Mouse (Mus musculus) kidney, postnatal 0 days (tissue): ENCODE data around the gene Madd. TPM values are rescaled to one million over a fixed set of nuclear protein-coding genes. Genes with fewer than 3 reads are reported as not detected.

ENCODE experiments used
- ATAC-seq: fragments of 200-750 bp; cut with Nextera tagmentation; replicated peaks from 2 replicates; pipeline ENCODE4 v1.8.0; 2017; ENCODE audit warnings: low read depth, moderate number of reproducible peaks, moderate TSS enrichment, moderate library complexity; ENCODE audit not compliant: low FRiP score
- DNase-seq: peaks from one replicate; pipeline ENCODE4 v3.0.0-alpha.2; 2016; ENCODE audit warnings: low spot score
- H3K27ac ChIP-seq: fragments of 300-500 bp; sonication (generic); 2 replicates; pipeline ENCODE4 v1.5.1; 2014; ENCODE audit warnings: mild to moderate bottlenecking
- H3K27me3 ChIP-seq: fragments of 300-500 bp; sonication (generic); 2 replicates; pipeline ENCODE4 v1.6.1; 2014; ENCODE audit warnings: low read length, mixed read lengths; ENCODE audit not compliant: insufficient read depth
- H3K36me3 ChIP-seq: fragments of 300-500 bp; sonication (generic); 2 replicates; pipeline ENCODE4 v1.6.1; 2014; ENCODE audit warnings: low read length, mixed read lengths; ENCODE audit not compliant: insufficient read depth
- H3K4me1 ChIP-seq: fragments of 300-500 bp; sonication (generic); replicated peaks from 2 replicates; pipeline ENCODE4 v1.6.1; 2014; ENCODE audit warnings: antibody characterized with exemption, low read length, mixed read lengths; ENCODE audit not compliant: insufficient read depth
- H3K4me2 ChIP-seq: fragments of 300-500 bp; sonication (generic); 2 replicates; pipeline ENCODE4 v1.6.1; 2014; ENCODE audit warnings: mild to moderate bottlenecking, low read length, moderate library complexity, mixed read lengths
- H3K4me3 ChIP-seq: fragments of 300-500 bp; sonication (generic); replicated peaks from 2 replicates; pipeline ENCODE4 v1.5.1; 2014; ENCODE audit warnings: low read depth, low read length
- H3K9ac ChIP-seq: fragments of 300-500 bp; sonication (generic); 2 replicates; pipeline ENCODE4 v1.6.1; 2014; ENCODE audit warnings: low read depth, low read length
- H3K9me3 ChIP-seq: fragments of 300-500 bp; sonication (generic); replicated peaks from 2 replicates; pipeline ENCODE4 v1.6.1; 2016; ENCODE audit warnings: low read length, inconsistent platforms, mixed read lengths
- CTCF ChIP-seq: IDR thresholded peaks from 2 replicates; pipeline ENCODE4 v1.5.1; 2016; ENCODE audit warnings: antibody characterized with exemption, low read depth, mild to moderate bottlenecking, moderate library complexity
- WGBS: fragments of 180-500 bp; shearing (Covaris S2); extraction: QIAGEN DNeasy Blood & Tissue Kit; methylation state at CpG from one replicate; pipeline ENCODE4 v1.1.7; 2014; 5-methylcytosine and 5-hydroxymethylcytosine counted together
- polyA plus RNA-seq: library from polyadenylated mRNA; unstranded; fragments of >200 nt; fragmentation: Nextera tagmentation; extraction: Ambion mirVana; gene quantifications from 2 replicates; pipeline ENCODE4 v1.2.1, GENCODE M21; 2015

Madd gene
- polyA plus RNA-seq, 1 experiment from 2014 or later = 4.2 TPM

DNA sequence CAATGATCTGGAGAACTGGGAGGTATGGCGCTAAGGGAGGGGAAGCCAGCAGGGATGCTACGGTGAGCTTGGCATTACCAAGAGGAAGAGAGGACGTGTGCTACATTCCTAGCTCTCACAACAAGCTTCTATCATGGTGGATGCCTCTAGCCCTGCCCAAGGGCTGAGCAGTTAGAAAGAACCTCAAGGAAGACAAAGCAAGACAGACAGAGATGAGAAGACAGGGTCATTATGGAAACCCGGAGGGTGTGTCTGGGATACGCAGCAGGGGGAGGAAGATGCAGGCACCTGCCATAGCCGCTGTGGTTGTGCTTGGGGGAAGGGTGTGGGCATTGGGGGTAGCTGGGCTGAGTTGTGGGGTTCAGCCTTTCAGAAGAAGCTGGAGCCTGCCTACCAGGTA lies 60.1 kb downstream of the Madd start:
- no peak overlapping the region for H3K4me2 ChIP-seq
- H3K36me3 ChIP-seq = no peaks in the 10 kb centered on the region
- no peak overlapping the region for H3K27ac ChIP-seq
- DNase-seq = no peak
- no peak overlapping the region for H3K4me3 ChIP-seq
- no peaks in the 10 kb centered on the region for H3K4me1 ChIP-seq
- no peak overlapping the region for H3K9ac ChIP-seq
- no peaks in the 10 kb centered on the region for H3K9me3 ChIP-seq
- ATAC-seq = no peak
- TF ChIP-seq CTCF = no peak
- H3K27me3 ChIP-seq = no peaks in the 10 kb centered on the region
- 78% methylated on average over 6 of the region's 6 CpGs for WGBS

DNA sequence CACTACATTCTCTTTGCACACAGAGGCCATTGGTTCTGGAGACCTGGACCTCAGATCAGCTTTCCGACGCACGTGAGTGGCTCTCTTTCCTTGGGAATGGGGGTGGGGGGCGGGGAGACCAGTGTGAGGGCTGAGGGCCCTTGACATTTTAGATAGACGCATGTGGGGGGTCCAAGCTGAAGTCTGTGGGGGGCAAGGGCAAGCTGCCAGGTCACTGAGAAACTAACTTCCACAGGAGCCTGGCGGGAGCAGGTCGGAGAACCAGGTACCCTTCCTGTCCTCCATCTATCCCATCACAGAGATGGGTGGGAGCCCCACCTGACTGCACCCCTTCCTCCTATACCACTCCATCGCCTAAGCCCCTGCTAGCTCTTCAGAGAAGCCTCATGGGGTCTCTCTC lies 62.1 kb downstream of the Madd start:
- no peaks in the 10 kb centered on the region for H3K36me3 ChIP-seq
- DNase-seq = no peak
- no peaks in the 10 kb centered on the region for H3K9me3 ChIP-seq
- no peak overlapping the region for H3K4me3 ChIP-seq
- 41% methylated on average over 7 of the region's 8 CpGs for whole genome bisulfite sequencing
- H3K27ac ChIP-seq = no peak overlapping the region
- no peak for ATAC-seq
- TF ChIP-seq CTCF = no peak
- H3K4me2 ChIP-seq = no peak overlapping the region
- no peak overlapping the region for H3K9ac ChIP-seq
- H3K27me3 ChIP-seq = no peaks in the 10 kb centered on the region
- no peaks in the 10 kb centered on the region for H3K4me1 ChIP-seq

DNA sequence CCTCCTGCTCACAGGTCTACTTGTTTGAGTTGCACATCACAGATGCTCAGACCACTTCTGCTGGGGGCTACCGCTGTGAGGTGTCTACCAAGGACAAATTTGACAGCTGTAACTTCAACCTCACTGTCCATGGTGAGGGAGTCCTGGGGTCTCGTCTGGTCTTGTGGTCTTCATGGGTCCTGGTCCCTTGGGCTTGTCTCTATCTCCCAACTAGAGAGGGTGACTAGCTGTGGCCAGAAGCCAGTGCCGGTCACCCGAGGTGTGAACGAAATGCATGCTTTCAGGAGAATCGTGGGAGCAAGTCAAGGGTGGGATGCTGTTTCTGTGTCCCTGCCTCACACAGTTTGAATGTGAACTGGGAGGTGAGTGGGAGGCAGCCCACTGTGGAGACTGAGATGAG lies 62.6 kb downstream of the Madd start:
- no peaks in the 10 kb centered on the region for H3K36me3 ChIP-seq
- no peak for TF ChIP-seq CTCF
- WGBS = 59% methylated on average over 6 of the region's 6 CpGs

DNA sequence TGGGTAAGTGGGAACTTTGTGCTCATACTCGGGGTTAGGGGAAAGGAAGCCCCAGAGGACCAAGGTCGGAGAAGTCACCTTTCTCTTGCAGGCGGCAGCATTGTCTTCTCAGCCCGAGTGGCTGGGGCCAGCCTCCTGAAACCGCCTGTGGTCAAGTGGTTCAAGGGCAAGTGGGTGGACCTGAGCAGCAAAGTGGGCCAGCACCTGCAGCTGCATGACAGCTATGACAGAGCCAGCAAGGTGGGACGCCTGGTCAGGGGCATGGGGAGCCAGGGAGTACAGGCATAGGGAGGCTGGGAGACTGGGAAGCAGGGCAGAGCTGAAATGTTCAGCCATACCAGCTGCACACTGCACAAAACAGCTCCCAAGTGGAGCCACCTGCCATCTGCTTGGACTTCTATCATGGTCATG lies 63.4 kb downstream of the Madd start:
- WGBS = 69% methylated on average over 6 of the region's 6 CpGs
- TF ChIP-seq CTCF = no peak

More for the DNA sequence above, 62.6 kb downstream of the Madd start:
- H3K4me3 ChIP-seq = no peak overlapping the region
- H3K27ac ChIP-seq = no peak overlapping the region
- no peaks in the 10 kb centered on the region for H3K9me3 ChIP-seq
- no peak for DNase-seq
- H3K4me1 ChIP-seq = no peaks in the 10 kb centered on the region
- no peak overlapping the region for H3K4me2 ChIP-seq
- no peak for ATAC-seq
- H3K27me3 ChIP-seq = no peaks in the 10 kb centered on the region
- H3K9ac ChIP-seq = no peak overlapping the region

DNA sequence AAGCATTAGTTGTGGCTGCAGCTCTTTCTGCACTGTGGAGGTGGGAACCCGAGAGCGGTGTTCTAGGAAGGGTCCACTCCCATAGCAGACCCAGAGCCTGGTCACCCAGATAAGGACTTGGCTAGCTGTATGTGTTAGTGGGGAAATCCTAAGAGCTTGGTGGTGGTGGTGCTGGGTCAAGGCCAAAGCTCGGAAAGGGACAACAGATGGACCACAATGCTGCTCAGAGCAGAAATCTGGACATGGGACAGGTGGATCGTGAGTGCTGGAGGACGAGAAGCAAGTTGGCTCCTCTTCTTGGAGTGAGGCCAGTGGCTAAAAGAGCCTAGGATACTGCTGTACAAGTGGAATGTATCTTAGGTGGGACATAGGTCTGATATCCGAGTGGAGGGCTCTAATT lies 64.1 kb downstream of the Madd start:
- Histone ChIP-seq H3K36me3 (no peaks in the 10 kb centered on the region), H3K4me3 (no peak overlapping the region), H3K9me3 (no peaks in the 10 kb centered on the region), H3K4me1 (peaks cover 7% of the 10 kb centered on the region), H3K4me2 (no peak overlapping the region), H3K27me3 (no peaks in the 10 kb centered on the region), H3K27ac (no peak overlapping the region), H3K9ac (no peak overlapping the region)
- WGBS = 85% methylated on average over 6 of the region's 6 CpGs
- no peak for ATAC-seq
- DNase-seq = no peak
- TF ChIP-seq CTCF = no peak

More for the DNA sequence above, 63.4 kb downstream of the Madd start:
- no peak overlapping the region for H3K4me3 ChIP-seq
- H3K27ac ChIP-seq = no peak overlapping the region
- no peak overlapping the region for H3K4me2 ChIP-seq
- H3K9ac ChIP-seq = no peak overlapping the region
- H3K36me3 ChIP-seq = no peaks in the 10 kb centered on the region
- H3K9me3 ChIP-seq = no peaks in the 10 kb centered on the region
- no peak for ATAC-seq
- no peaks in the 10 kb centered on the region for H3K27me3 ChIP-seq
- peaks cover 2% of the 10 kb centered on the region; the same call in 1 of the 2 replicates for H3K4me1 ChIP-seq
- DNase-seq = no peak

- H3K36me3 ChIP-seq = no peaks in the 10 kb centered on the region
- DNase-seq (no peak), ATAC-seq (no peak)
- H3K9ac ChIP-seq = no peak overlapping the region
- no peaks in the 10 kb centered on the region for H3K27me3 ChIP-seq
- 78% methylated on average over 19 of the region's 19 CpGs for WGBS
- peaks cover 7% of the 10 kb centered on the region for H3K4me1 ChIP-seq
- H3K4me2 ChIP-seq = no peak overlapping the region
- no peak overlapping the region for H3K4me3 ChIP-seq
- no peak overlapping the region for H3K27ac ChIP-seq
- no peaks in the 10 kb centered on the region for H3K9me3 ChIP-seq
- no peak for TF ChIP-seq CTCF
Observed at GRCm38 (mm10) chr2:91119061-91119460, 64.6 kb downstream of the Madd start.

DNA sequence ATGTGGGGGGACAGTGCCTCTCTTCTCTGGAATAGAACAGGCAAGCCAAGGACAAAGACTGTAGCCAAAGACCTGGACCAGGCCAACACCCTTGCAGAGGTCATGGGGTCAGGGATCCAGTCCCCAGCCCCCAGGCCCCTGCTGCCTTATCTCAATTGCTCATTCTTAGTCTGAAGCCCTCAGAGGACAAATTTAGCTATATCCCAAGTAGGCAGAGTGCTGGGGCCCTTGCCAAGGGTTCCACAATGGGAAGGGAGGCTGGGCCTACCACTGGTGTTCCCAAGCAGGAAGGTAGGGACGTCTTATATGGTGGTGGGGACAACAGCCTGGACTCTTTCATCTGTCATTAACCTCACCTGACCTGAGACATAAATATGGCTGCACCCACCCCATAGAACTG lies 65.0 kb downstream of the Madd start:
- Histone ChIP-seq H3K4me2 (no peak overlapping the region), H3K9me3 (no peaks in the 10 kb centered on the region), H3K36me3 (no peaks in the 10 kb centered on the region), H3K4me3 (no peak overlapping the region), H3K27ac (no peak overlapping the region), H3K4me1 (peaks cover 7% of the 10 kb centered on the region), H3K9ac (no peak overlapping the region), H3K27me3 (no peaks in the 10 kb centered on the region)
- ATAC-seq (no peak), DNase-seq (no peak)
- 19% methylated on average over 1 of the region's 1 CpGs for WGBS
- no peak for TF ChIP-seq CTCF
